ENCODE assay signal across 7 mouse cellular contexts in the genomic region with DNA sequence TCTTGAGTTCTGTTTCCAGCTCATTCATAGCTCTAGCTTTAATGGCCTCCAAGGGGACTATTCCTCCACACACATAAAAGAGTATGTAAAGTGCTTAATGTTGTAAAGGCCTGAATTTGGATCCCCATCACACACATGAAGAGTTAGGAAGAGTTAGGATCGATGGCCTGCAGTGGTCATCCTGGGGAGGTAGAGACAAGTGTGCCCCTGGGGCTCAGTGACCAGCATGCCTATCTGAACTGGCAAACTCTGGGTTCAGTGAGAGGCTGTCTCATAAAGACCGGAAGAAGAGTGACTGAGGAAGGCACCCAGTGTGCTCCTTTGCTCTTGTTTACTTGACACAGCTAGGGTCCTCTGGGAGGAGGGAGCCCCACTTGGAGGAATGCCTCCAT. TPM values are rescaled to one million over a fixed set of nuclear protein-coding genes. Genes with fewer than 3 reads are reported as not detected.
A peak's percentile ranks its signal among the peaks of the same experiment; 100 is the strongest.
DNase-seq lines count a peak whose midpoint lies in the region; ATAC-seq and TF ChIP-seq lines count a peak whose summit lies in the region.

No protein-coding gene starts in this region.

- TF ChIP-seq CTCF in lung, postnatal 0 days (IDR thresholded peaks at IDR 0.05): no peak
- TF ChIP-seq CTCF in lung, adult 2 months (IDR thresholded peaks at IDR 0.05; ENCODE audit: insufficient read depth, low read length): no peak

- TF ChIP-seq EP300 in lung, postnatal 0 days (IDR thresholded peaks at IDR 0.05): no peak

- ATAC-seq in lung, postnatal 0 days: no peak
- ATAC-seq in forebrain, embryonic 12.5 days (ENCODE audit: low FRiP score): no peak
- no peak for ATAC-seq in limb, embryonic 15.5 days (ENCODE audit: insufficient number of reproducible peaks, low FRiP score, low TSS enrichment, low read depth)

- no peaks in the 10 kb centered on the region for H3K9me3 ChIP-seq in lung, postnatal 0 days (ENCODE audit: low read length)
- H3K9me3 ChIP-seq in forebrain, embryonic 12.5 days: no peaks in the 10 kb centered on the region
- H3K9me3 ChIP-seq in limb, embryonic 15.5 days: no peaks in the 10 kb centered on the region

- H3K4me3 ChIP-seq in lung, postnatal 0 days (ENCODE audit: low read depth, low read length): no peak overlapping the region
- H3K4me3 ChIP-seq in forebrain, embryonic 12.5 days (replicated peaks): peak overlapping the region; percentile 93
- peak overlapping the region; percentile 94 for H3K4me3 ChIP-seq in limb, embryonic 15.5 days
- H3K4me3 ChIP-seq in lung, adult 2 months (replicated peaks; ENCODE audit: extremely low read depth, low read depth, low read length): no peak overlapping the region

- H3K27ac ChIP-seq in lung, postnatal 0 days (ENCODE audit: low read length): no peak overlapping the region
- H3K27ac ChIP-seq in forebrain, embryonic 12.5 days: no peak overlapping the region
- H3K27ac ChIP-seq in limb, embryonic 15.5 days: no peak overlapping the region

- 51% methylated on average over 2 of the region's 2 CpGs for WGBS in lung, postnatal 0 days
- WGBS in forebrain, embryonic 12.5 days: 57% methylated on average over 2 of the region's 2 CpGs
- WGBS in limb, embryonic 15.5 days: 64% methylated on average over 2 of the region's 2 CpGs
- 42% methylated on average over 2 of the region's 2 CpGs for WGBS in lung, adult 2 months

- H3K4me2 ChIP-seq in lung, postnatal 0 days (replicated peaks; ENCODE audit: low read depth, low read length): peak overlapping the region; percentile 68; the same call in 1 of the 2 replicates
- H3K4me2 ChIP-seq in forebrain, embryonic 12.5 days: peak overlapping the region; percentile 83
- H3K4me2 ChIP-seq in limb, embryonic 15.5 days: peak overlapping the region; percentile 74

- H3K36me3 ChIP-seq in lung, postnatal 0 days (ENCODE audit: insufficient read depth, low read length): peaks cover 21% of the 10 kb centered on the region; the same call in 1 of the 2 replicates
- peaks cover 30% of the 10 kb centered on the region for H3K36me3 ChIP-seq in forebrain, embryonic 12.5 days (replicated peaks)
- H3K36me3 ChIP-seq in limb, embryonic 15.5 days: peaks cover 30% of the 10 kb centered on the region

- H3K9ac ChIP-seq in lung, postnatal 0 days (replicated peaks; ENCODE audit: low read depth): no peak overlapping the region
- H3K9ac ChIP-seq in forebrain, embryonic 12.5 days: no peak overlapping the region
- no peak overlapping the region for H3K9ac ChIP-seq in limb, embryonic 15.5 days

- TF ChIP-seq POLR2A in lung, adult 2 months (IDR thresholded peaks at IDR 0.05; ENCODE audit: borderline replicate concordance, extremely low read depth, low read depth, low read length): no peak

- H3K27me3 ChIP-seq in lung, postnatal 0 days (replicated peaks; ENCODE audit: insufficient read depth, low read length): no peaks in the 10 kb centered on the region
- no peaks in the 10 kb centered on the region for H3K27me3 ChIP-seq in forebrain, embryonic 12.5 days
- H3K27me3 ChIP-seq in limb, embryonic 15.5 days: no peaks in the 10 kb centered on the region

- DNase-seq in lung, postnatal 0 days (ENCODE audit: low spot score): no peak
- DNase-seq in lung, adult 18-20 months: no peak
- DNase-seq in thymus, postnatal 25 days: no peak
- DNase-seq in kidney, adult 11 months: no peak
- DNase-seq in lung, adult 2 months: no peak

- peaks cover 9% of the 10 kb centered on the region; the same call in 1 of the 2 replicates for H3K4me1 ChIP-seq in lung, postnatal 0 days (ENCODE audit: insufficient read depth, low read depth, low read length)
- H3K4me1 ChIP-seq in forebrain, embryonic 12.5 days: peaks cover 21% of the 10 kb centered on the region
- peaks cover 18% of the 10 kb centered on the region for H3K4me1 ChIP-seq in limb, embryonic 15.5 days
- peaks cover 4% of the 10 kb centered on the region for H3K4me1 ChIP-seq in lung, adult 2 months (ENCODE audit: control insufficient read depth, insufficient read depth, low read length)

RNA-seq across cellular contexts. Expression of a gene that starts 0.9 kb away (rescaled TPM):
- polyA plus RNA-seq in lung, postnatal 0 days (2015; fragmentation: Nextera tagmentation; extraction: Ambion mirVana): 456 and 488 TPM in 2 replicates
- 610 and 612 TPM in 2 replicates for polyA plus RNA-seq in forebrain, embryonic 12.5 days (2016; fragmentation: Nextera tagmentation; extraction: Ambion mirVana)
- polyA plus RNA-seq in limb, embryonic 15.5 days (2015; fragmentation: Nextera tagmentation; extraction: Ambion mirVana): 706 and 819 TPM in 2 replicates
- polyA plus RNA-seq in lung, adult 2 months (2012; rRNA removed): 319 and 344 TPM in 2 replicates

RNA-seq across cellular contexts. Expression of a gene that starts 30.7 kb away (rescaled TPM):
- 3.6 and 4.1 TPM in 2 replicates for polyA plus RNA-seq in lung, postnatal 0 days (2015; fragmentation: Nextera tagmentation; extraction: Ambion mirVana)
- 0.23 and 0.36 TPM in 2 replicates for polyA plus RNA-seq in forebrain, embryonic 12.5 days (2016; fragmentation: Nextera tagmentation; extraction: Ambion mirVana)
- 2.1 and 2.8 TPM in 2 replicates for polyA plus RNA-seq in limb, embryonic 15.5 days (2015; fragmentation: Nextera tagmentation; extraction: Ambion mirVana)
- polyA plus RNA-seq in lung, adult 2 months (2012; rRNA removed): 3.7 and 5.7 TPM in 2 replicates

Comparison
In these comparisons a context has a peak if more than half of its experiments do, and no peak if none do; other contexts are left out.
1. H3K4me3 ChIP-seq: peak in forebrain, embryonic 12.5 days (single experiment) and limb, embryonic 15.5 days (single experiment); none in lung, postnatal 0 days (single experiment) and lung, adult 2 months (single experiment).
2. Peak in every context shown above with its lines, with median percentiles within 50 percentile points of each other: H3K4me2 ChIP-seq.